Mouse (Mus musculus): ENCODE data around the gene Dcaf1. TPM values are rescaled to one million over a fixed set of nuclear protein-coding genes. Genes with fewer than 3 reads are reported as not detected.

Dcaf1 gene
- polyA plus RNA-seq (2012): 4.8 and 5.6 TPM in 2 replicates

DNA sequence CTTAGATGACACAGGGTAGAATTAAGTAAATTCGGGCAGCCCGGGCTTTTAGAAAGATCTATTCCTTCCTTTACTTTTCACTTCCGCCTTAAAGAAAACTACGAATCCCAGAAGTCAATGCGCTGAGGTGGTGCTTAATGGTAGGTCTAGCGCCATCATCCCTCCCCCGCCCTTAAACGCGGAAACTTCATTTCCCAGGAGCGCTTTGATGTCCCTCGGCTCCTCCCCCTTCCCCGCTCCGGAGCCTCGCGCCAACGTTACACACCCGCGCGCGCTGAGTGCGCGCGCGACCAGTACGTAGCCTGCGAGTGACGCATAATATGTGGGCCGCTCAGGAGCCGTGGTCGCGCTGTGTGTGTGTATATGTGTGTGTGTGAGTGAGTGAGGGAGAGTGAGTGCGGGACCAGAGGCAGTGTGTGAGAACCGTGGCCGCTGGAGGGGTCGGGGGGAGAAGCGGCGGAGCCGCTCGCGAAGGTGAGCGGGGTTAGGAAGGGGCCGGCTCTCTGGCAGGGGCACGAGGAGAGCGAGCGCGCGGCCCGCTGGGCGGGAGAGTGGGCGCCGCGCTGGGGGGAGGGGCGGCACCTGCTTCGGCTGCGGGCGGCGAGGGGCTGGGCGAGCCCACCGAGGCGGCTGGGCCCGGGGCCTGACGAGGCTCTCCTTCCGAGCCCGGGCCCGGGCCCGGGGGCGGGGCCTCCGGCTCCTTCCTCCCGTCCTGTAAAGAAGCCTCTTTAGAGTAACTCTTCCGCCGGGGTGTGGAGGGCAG, at the start of gene Dcaf1:
TSS of gene Dcaf1 (plus strand) at position 257 of the 763 bp plus-strand sequence.

DNA sequence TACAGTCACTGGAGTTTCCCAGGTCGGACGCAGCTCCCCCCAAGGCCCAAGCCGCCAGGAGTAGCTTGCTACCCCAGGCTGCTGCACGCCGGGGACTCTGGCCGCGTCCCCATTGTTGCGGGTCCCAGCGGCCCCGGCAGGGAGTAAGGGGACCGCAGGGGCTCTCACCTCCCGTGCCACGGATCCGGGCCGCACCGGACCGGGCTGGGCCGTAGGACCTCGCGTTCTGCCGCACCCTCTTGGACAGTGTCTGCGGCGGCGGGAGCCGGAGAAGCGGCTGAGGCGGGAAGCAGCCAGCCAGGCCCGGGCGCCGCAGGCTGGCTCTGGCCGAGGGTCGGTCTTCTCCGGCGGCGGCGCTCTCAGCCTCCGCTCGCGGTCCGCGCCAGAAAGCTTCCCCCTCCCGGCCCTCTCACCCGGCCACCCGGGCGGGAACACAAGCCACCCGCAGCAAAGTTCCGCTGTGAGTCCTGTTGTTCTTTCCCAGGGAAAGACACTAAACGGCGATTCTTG, 32.8 kb upstream of the Dcaf1 start, which contains the start of gene Rad54l2:
TSS of gene Rad54l2 (minus strand) at position 383 of the 510 bp plus-strand sequence.

GRCm38 (mm10) chr9:106886828-106887702, 65.4 kb downstream of the Dcaf1 start, which contains the start of gene Rbm15b:
Rbm15b (minus strand) TSS chr9:106887428.

GRCm38 (mm10) chr9:106891829-106892551, 70.3 kb downstream of the Dcaf1 start, which contains the start of gene Manf:
Manf (minus strand) TSS chr9:106891979.

Other genes with a start within 250 kb of the Dcaf1 start
- not detected in 2 replicates for gene Iqcf6, start 195.3 kb upstream of the Dcaf1 start, polyA plus RNA-seq (2012)
- 0.05 TPM in 1 of 2 replicates, not detected in the other for gene Grm2, start 165.8 kb upstream of the Dcaf1 start, polyA plus RNA-seq (2012)
- gene Tex264, start 135.9 kb upstream of the Dcaf1 start, polyA plus RNA-seq (2012): 64.6 and 74.3 TPM in 2 replicates
- 4.0 and 5.8 TPM in 2 replicates for gene Rad54l2, start 32.7 kb upstream of the Dcaf1 start, polyA plus RNA-seq (2012)
- 33.0 and 40.3 TPM in 2 replicates for gene Rbm15b, start 65.6 kb downstream of the Dcaf1 start, polyA plus RNA-seq (2012)
- gene Manf, start 70.1 kb downstream of the Dcaf1 start, polyA plus RNA-seq (2012): 198 and 244 TPM in 2 replicates

Measured in megakaryocyte-erythroid progenitor cell, adult 5 weeks (primary cell).